ENCODE assay signal across 21 mouse cellular contexts in genomic region chr2:38449092-38449491, GRCm38 (mm10).
"Had no signal": no experiment of that assay in that cellular context is flagged by ENCODE, and none has a peak within 500 bp of the region (broad histone marks: within the 10 kb centered on the region; RNA-seq: fewer than 3 reads in every experiment).

No protein-coding gene starts in this region.

- H3K9ac ChIP-seq: liver, embryonic 13.5 days; liver, embryonic 15.5 days; liver, postnatal 0 days; lung, embryonic 15.5 days; midbrain, embryonic 13.5 days; midbrain, embryonic 15.5 days; neural tube, embryonic 12.5 days had no signal

- H3K27me3 ChIP-seq: liver, embryonic 13.5 days; liver, embryonic 15.5 days; lung, embryonic 15.5 days; midbrain, embryonic 13.5 days; midbrain, embryonic 15.5 days; neural tube, embryonic 12.5 days had no signal

- H3K9me3 ChIP-seq: liver, embryonic 13.5 days; liver, embryonic 15.5 days; lung, embryonic 15.5 days; midbrain, embryonic 13.5 days; midbrain, embryonic 15.5 days; neural tube, embryonic 12.5 days had no signal

- DNase-seq: liver, embryonic 13.5 days; liver, postnatal 0 days; lung, adult 2 months; lung, postnatal 14 days; lung, postnatal 36 days; retina, postnatal 1 day; right cerebral cortex, adult 18-20 months; right cerebral cortex, postnatal 25 days; right cerebral cortex, postnatal 4 days; thymus, adult 18-20 months; thymus, postnatal 14 days; thymus, postnatal 36 days had no signal

- H3K4me3 ChIP-seq: liver, embryonic 13.5 days; liver, embryonic 15.5 days; lung, embryonic 15.5 days; megakaryocyte, embryonic 14.5 days; midbrain, embryonic 13.5 days; midbrain, embryonic 15.5 days; neural tube, embryonic 12.5 days had no signal

- H3K4me1 ChIP-seq: liver, embryonic 13.5 days; liver, embryonic 15.5 days; lung, embryonic 15.5 days; megakaryocyte, embryonic 14.5 days; midbrain, embryonic 13.5 days; midbrain, embryonic 15.5 days; neural tube, embryonic 12.5 days had no signal

- H3K36me3 ChIP-seq: liver, embryonic 13.5 days; liver, embryonic 15.5 days; lung, embryonic 15.5 days; midbrain, embryonic 13.5 days; midbrain, embryonic 15.5 days; neural tube, embryonic 12.5 days had no signal

- H3K4me2 ChIP-seq: liver, embryonic 13.5 days; liver, embryonic 15.5 days; lung, embryonic 15.5 days; midbrain, embryonic 11.5 days; midbrain, embryonic 13.5 days; midbrain, embryonic 15.5 days; neural tube, embryonic 12.5 days had no signal

- H3K27ac ChIP-seq: liver, embryonic 13.5 days; liver, embryonic 15.5 days; lung, embryonic 15.5 days; macrophage; midbrain, embryonic 13.5 days; midbrain, embryonic 15.5 days; neural tube, embryonic 12.5 days had no signal

- ATAC-seq: liver, postnatal 0 days; lung, postnatal 0 days; midbrain, embryonic 13.5 days; midbrain, embryonic 15.5 days had no signal
